Mouse (Mus musculus): Measurements from ENCODE around the gene Pcbp2. TPM values are rescaled to one million over a fixed set of nuclear protein-coding genes. Genes with fewer than 3 reads are reported as not detected.

Gene Pcbp2
- polyA plus RNA-seq (2015; fragmentation: Nextera tagmentation; extraction: Ambion mirVana), result 136 and 140 TPM in 2 replicates

- ATAC-seq (replicated peaks; ENCODE audit: extremely low read depth, insufficient read depth, low FRiP score), result peak; percentile 99
- WGBS, result under 1% methylated on average over 33 of the region's 40 CpGs
- peak within 1 kb of the TSS; percentile 99 for H3K27ac ChIP-seq (ENCODE audit: low read length)
These were observed at the start of gene Pcbp2 for GRCm38 (mm10) chr15:102470183-102470604. TSS of gene Pcbp2 (plus strand) at chr15:102470539.

GRCm38 (mm10) chr15:102420986-102421385, 49.4 kb upstream of the Pcbp2 start:
- Histone ChIP-seq H3K4me3 (ENCODE audit: low read length) (no peak overlapping the region), H3K4me1 (ENCODE audit: control insufficient read depth, insufficient read depth, low read length) (0 out of 2 replicates have a peak, but pooled peaks cover 2% of the 10 kb centered on the region), H3K36me3 (ENCODE audit: control insufficient read depth, insufficient read depth) (peaks cover 10% of the 10 kb centered on the region), H3K9ac (ENCODE audit: low read length) (no peak overlapping the region), H3K27me3 (ENCODE audit: control insufficient read depth, insufficient read depth, low read length) (no peaks in the 10 kb centered on the region), H3K27ac (ENCODE audit: low read length) (no peak overlapping the region), H3K9me3 (replicated peaks; ENCODE audit: control insufficient read depth, low read length) (no peaks in the 10 kb centered on the region), H3K4me2 (ENCODE audit: low read depth, low read length) (no peak overlapping the region)
- WGBS, result 55% methylated on average over 1 of the region's 1 CpGs
- ATAC-seq (replicated peaks; ENCODE audit: extremely low read depth, insufficient read depth, low FRiP score), result no peak

More at GRCm38 (mm10) chr15:102470183-102470604, at the start of gene Pcbp2:
- Histone ChIP-seq H3K36me3 (ENCODE audit: control insufficient read depth, insufficient read depth) (peaks cover 14% of the 10 kb centered on the region), H3K4me3 (ENCODE audit: low read length) (peak within 1 kb of the TSS; percentile 95), H3K9me3 (replicated peaks; ENCODE audit: control insufficient read depth, low read length) (no peaks in the 10 kb centered on the region), H3K4me1 (ENCODE audit: control insufficient read depth, insufficient read depth, low read length) (peaks cover 10% of the 10 kb centered on the region), H3K4me2 (ENCODE audit: low read depth, low read length) (peak within 1 kb of the TSS; percentile 81), H3K27me3 (ENCODE audit: control insufficient read depth, insufficient read depth, low read length) (no peaks in the 10 kb centered on the region), H3K9ac (ENCODE audit: low read length) (peak within 1 kb of the TSS; percentile 98)

GRCm38 (mm10) chr15:102421437-102421836, 48.9 kb upstream of the Pcbp2 start:
- ATAC-seq (replicated peaks; ENCODE audit: extremely low read depth, insufficient read depth, low FRiP score), result no peak
- Histone ChIP-seq H3K4me3 (ENCODE audit: low read length) (no peak overlapping the region), H3K4me1 (ENCODE audit: control insufficient read depth, insufficient read depth, low read length) (0 out of 2 replicates have a peak, but pooled peaks cover 2% of the 10 kb centered on the region), H3K9me3 (replicated peaks; ENCODE audit: control insufficient read depth, low read length) (no peaks in the 10 kb centered on the region), H3K27me3 (ENCODE audit: control insufficient read depth, insufficient read depth, low read length) (no peaks in the 10 kb centered on the region), H3K4me2 (ENCODE audit: low read depth, low read length) (no peak overlapping the region), H3K9ac (ENCODE audit: low read length) (no peak overlapping the region), H3K36me3 (ENCODE audit: control insufficient read depth, insufficient read depth) (peaks cover 14% of the 10 kb centered on the region), H3K27ac (ENCODE audit: low read length) (no peak overlapping the region)
- 49% methylated on average over 3 of the region's 3 CpGs for WGBS

- peaks cover 20% of the 10 kb centered on the region for H3K36me3 ChIP-seq (ENCODE audit: control insufficient read depth, insufficient read depth)
These were observed 46.6 kb upstream of the Pcbp2 start for GRCm38 (mm10) chr15:102423602-102424240.

GRCm38 (mm10) chr15:102424657-102425056, 45.7 kb upstream of the Pcbp2 start:
- Histone ChIP-seq H3K4me1 (ENCODE audit: control insufficient read depth, insufficient read depth, low read length) (no peaks in the 10 kb centered on the region), H3K9ac (ENCODE audit: low read length) (no peak overlapping the region), H3K36me3 (ENCODE audit: control insufficient read depth, insufficient read depth) (peaks cover 28% of the 10 kb centered on the region), H3K27ac (ENCODE audit: low read length) (no peak overlapping the region), H3K9me3 (replicated peaks; ENCODE audit: control insufficient read depth, low read length) (no peaks in the 10 kb centered on the region), H3K4me3 (ENCODE audit: low read length) (no peak overlapping the region), H3K27me3 (ENCODE audit: control insufficient read depth, insufficient read depth, low read length) (no peaks in the 10 kb centered on the region), H3K4me2 (ENCODE audit: low read depth, low read length) (no peak overlapping the region)
- WGBS, result 69% methylated on average over 2 of the region's 2 CpGs
- ATAC-seq (replicated peaks; ENCODE audit: extremely low read depth, insufficient read depth, low FRiP score), result no peak

More at GRCm38 (mm10) chr15:102423602-102424240, 46.6 kb upstream of the Pcbp2 start:
- no peak overlapping the region for H3K9ac ChIP-seq (ENCODE audit: low read length)
- no peak overlapping the region for H3K4me3 ChIP-seq (ENCODE audit: low read length)
- no peak overlapping the region for H3K27ac ChIP-seq (ENCODE audit: low read length)
- ATAC-seq (replicated peaks; ENCODE audit: extremely low read depth, insufficient read depth, low FRiP score), result no peak
- WGBS, result 94% methylated on average over 2 of the region's 2 CpGs
- H3K27me3 ChIP-seq (ENCODE audit: control insufficient read depth, insufficient read depth, low read length), result no peaks in the 10 kb centered on the region
- H3K4me1 ChIP-seq (ENCODE audit: control insufficient read depth, insufficient read depth, low read length), result no peaks in the 10 kb centered on the region
- no peaks in the 10 kb centered on the region for H3K9me3 ChIP-seq (replicated peaks; ENCODE audit: control insufficient read depth, low read length)
- no peak overlapping the region for H3K4me2 ChIP-seq (ENCODE audit: low read depth, low read length)

GRCm38 (mm10) chr15:102426963-102427362, 43.4 kb upstream of the Pcbp2 start:
- Histone ChIP-seq H3K4me1 (ENCODE audit: control insufficient read depth, insufficient read depth, low read length) (no peaks in the 10 kb centered on the region), H3K27me3 (ENCODE audit: control insufficient read depth, insufficient read depth, low read length) (no peaks in the 10 kb centered on the region), H3K4me3 (ENCODE audit: low read length) (no peak overlapping the region), H3K9me3 (replicated peaks; ENCODE audit: control insufficient read depth, low read length) (no peaks in the 10 kb centered on the region), H3K9ac (ENCODE audit: low read length) (no peak overlapping the region), H3K4me2 (ENCODE audit: low read depth, low read length) (no peak overlapping the region), H3K27ac (ENCODE audit: low read length) (no peak overlapping the region), H3K36me3 (ENCODE audit: control insufficient read depth, insufficient read depth) (peaks cover 41% of the 10 kb centered on the region)
- ATAC-seq (replicated peaks; ENCODE audit: extremely low read depth, insufficient read depth, low FRiP score), result no peak
- WGBS, result 100% methylated on average over 1 of the region's 1 CpGs

GRCm38 (mm10) chr15:102432046-102432445, 38.3 kb upstream of the Pcbp2 start:
- H3K4me1 ChIP-seq (ENCODE audit: control insufficient read depth, insufficient read depth, low read length), result no peaks in the 10 kb centered on the region
- no peak for ATAC-seq (replicated peaks; ENCODE audit: extremely low read depth, insufficient read depth, low FRiP score)
- H3K4me3 ChIP-seq (ENCODE audit: low read length), result no peak overlapping the region
- H3K9me3 ChIP-seq (replicated peaks; ENCODE audit: control insufficient read depth, low read length), result no peaks in the 10 kb centered on the region
- H3K36me3 ChIP-seq (ENCODE audit: control insufficient read depth, insufficient read depth), result peaks cover 34% of the 10 kb centered on the region
- H3K27me3 ChIP-seq (ENCODE audit: control insufficient read depth, insufficient read depth, low read length), result no peaks in the 10 kb centered on the region
- no peak overlapping the region for H3K27ac ChIP-seq (ENCODE audit: low read length)
- H3K4me2 ChIP-seq (ENCODE audit: low read depth, low read length), result no peak overlapping the region
- no peak overlapping the region for H3K9ac ChIP-seq (ENCODE audit: low read length)
- 62% methylated on average over 1 of the region's 1 CpGs for WGBS

GRCm38 (mm10) chr15:102433173-102433572, 37.2 kb upstream of the Pcbp2 start:
- Histone ChIP-seq H3K4me2 (ENCODE audit: low read depth, low read length) (no peak overlapping the region), H3K9me3 (replicated peaks; ENCODE audit: control insufficient read depth, low read length) (no peaks in the 10 kb centered on the region), H3K9ac (ENCODE audit: low read length) (no peak overlapping the region), H3K36me3 (ENCODE audit: control insufficient read depth, insufficient read depth) (peaks cover 33% of the 10 kb centered on the region), H3K27ac (ENCODE audit: low read length) (no peak overlapping the region), H3K4me1 (ENCODE audit: control insufficient read depth, insufficient read depth, low read length) (no peaks in the 10 kb centered on the region), H3K4me3 (ENCODE audit: low read length) (no peak overlapping the region), H3K27me3 (ENCODE audit: control insufficient read depth, insufficient read depth, low read length) (no peaks in the 10 kb centered on the region)
- WGBS, result 90% methylated on average over 4 of the region's 4 CpGs
- ATAC-seq (replicated peaks; ENCODE audit: extremely low read depth, insufficient read depth, low FRiP score), result no peak

- Histone ChIP-seq H3K4me1 (ENCODE audit: control insufficient read depth, insufficient read depth, low read length) (peaks cover 3% of the 10 kb centered on the region; the same call in 1 of the 2 replicates), H3K9me3 (replicated peaks; ENCODE audit: control insufficient read depth, low read length) (no peaks in the 10 kb centered on the region), H3K9ac (ENCODE audit: low read length) (no peak overlapping the region), H3K36me3 (ENCODE audit: control insufficient read depth, insufficient read depth) (no peaks in the 10 kb centered on the region), H3K4me2 (ENCODE audit: low read depth, low read length) (no peak overlapping the region), H3K4me3 (ENCODE audit: low read length) (no peak overlapping the region), H3K27me3 (ENCODE audit: control insufficient read depth, insufficient read depth, low read length) (no peaks in the 10 kb centered on the region), H3K27ac (ENCODE audit: low read length) (no peak overlapping the region)
- peak; percentile 45; the same call in 1 of the 2 replicates for ATAC-seq (replicated peaks; ENCODE audit: extremely low read depth, insufficient read depth, low FRiP score)
- WGBS, result 54% methylated on average over 2 of the region's 2 CpGs
These were observed 27.8 kb upstream of the Pcbp2 start for GRCm38 (mm10) chr15:102442490-102442889.
